Mouse (Mus musculus) CD4-positive, CD25-positive, alpha-beta regulatory T cell, adult 2 months (primary cell): ENCODE data around the gene Shisal1.

Experiments
- DNase-seq: peaks from one replicate; pipeline ENCODE4 v3.0.0-alpha.2; 2012; ENCODE audit warnings: low read depth, low spot score

The Shisal1 gene

GRCm38 (mm10) chr15:84425733-84426132, 21.2 kb downstream of the Shisal1 start:
- no peak for DNase-seq

DNA sequence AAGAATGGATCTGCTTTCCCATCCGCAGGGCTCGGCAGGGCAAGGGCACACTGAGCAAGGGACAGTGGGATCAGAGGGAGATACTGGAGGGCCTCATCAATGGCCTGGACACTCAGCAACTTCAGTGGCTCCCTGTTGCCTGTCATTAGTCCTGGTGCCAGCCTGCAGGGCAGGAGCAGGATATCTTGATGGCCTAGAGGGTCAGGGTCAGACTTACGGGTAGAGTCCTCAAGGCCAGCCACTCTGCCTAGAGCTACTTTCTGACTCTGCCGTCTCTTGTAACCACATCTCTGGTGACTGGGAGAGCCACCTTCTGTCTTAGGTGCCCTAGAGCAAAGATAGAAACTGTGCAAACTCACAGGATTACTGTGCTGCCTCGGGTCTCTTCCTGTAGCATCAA, 23.1 kb downstream of the Shisal1 start:
- no peak for DNase-seq

- DNase-seq, result no peak
Observed at GRCm38 (mm10) chr15:84418266-84418610, 28.7 kb downstream of the Shisal1 start.

DNA sequence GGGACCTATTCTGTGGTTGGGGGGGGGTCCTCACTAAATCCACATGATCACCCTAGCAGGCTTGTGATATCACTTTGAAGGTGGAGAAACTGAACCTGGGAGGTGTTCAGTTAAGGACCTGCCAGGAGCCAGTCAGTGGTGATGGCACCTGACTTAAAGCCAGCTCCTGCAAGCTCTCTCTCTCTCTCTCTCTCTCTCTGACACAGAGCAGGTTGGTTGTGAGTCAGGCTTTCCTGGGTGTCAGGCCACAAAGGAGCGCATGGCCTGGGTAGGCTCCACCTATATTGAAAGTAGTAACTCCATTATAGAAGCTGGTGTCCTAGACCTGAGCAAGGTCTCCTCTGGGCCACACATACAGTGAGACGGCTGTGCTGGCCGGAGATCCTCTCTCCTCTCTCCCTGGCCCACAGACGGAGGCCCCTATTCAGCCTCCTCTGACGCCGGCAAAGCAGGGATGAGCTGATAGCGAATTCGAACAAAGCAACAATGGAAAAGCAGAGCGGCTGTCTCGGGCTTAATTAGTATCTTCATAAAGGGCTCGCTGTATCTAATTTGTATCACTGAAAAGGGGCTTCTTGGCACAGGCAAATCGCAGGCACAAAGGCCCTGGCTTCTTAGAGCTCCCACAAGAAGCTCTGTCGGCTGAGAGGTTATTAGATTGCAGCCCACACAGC, 29.2 kb downstream of the Shisal1 start:
- DNase-seq, result no peak

DNA sequence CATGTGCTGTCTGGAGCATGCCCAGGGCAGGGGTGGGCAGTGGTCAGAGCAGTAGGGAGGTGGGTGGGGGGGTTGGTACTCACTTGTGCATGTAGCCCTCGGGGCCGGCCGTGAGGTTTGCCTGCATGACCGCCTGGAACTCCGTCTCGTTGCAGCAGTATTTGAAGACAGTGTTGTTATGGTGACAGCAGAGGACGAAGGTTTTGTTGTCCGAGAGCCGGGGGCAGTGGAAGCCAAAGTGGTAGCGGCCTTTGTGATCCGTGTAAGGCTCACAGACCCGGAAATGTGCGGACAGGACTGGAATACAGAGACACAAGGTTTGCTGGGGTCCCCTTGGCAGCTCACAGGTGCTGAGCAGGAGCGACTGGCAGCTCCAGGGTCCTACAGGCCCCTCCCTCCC, 29.9 kb downstream of the Shisal1 start:
- DNase-seq, result no peak

DNA sequence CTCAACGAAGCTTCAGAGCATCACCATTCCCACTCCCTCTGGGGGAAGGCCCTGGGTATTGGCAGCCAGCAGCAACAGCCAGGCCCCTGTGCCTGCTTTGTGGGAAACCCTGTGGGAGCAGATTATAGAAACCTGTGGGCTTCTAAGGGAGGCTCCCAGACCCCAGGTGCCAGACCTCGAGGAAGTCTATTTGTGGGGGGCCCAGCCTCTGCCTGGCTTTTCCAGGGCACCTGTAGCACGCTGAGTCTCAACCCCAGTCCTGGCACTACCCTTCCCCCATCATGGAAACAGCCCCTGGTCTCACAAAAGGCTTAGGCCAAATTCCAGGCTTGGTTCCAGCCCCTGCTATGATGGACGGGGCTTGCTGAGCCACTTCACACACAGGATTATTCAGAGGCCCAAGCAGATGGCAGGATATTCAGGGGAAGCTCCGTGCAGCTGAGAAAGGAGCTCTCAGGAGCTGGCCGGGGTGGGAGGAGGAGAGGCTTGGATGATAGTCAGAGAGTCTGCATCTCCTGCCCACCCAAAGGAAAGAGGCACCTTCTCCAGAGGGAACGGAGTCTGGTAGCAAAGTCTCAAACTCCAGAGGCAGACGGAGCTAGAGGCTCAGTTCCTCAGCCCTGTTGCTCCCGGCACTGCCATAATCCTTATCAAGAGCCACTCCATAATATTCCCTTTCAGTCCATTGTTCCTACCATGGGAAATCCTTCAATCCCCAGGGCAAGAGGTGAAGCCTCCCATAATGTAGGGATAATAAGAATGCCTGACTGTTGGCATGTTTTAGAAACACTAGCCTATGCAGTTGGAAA, 32.7 kb downstream of the Shisal1 start:
- DNase-seq, result no peak

DNA sequence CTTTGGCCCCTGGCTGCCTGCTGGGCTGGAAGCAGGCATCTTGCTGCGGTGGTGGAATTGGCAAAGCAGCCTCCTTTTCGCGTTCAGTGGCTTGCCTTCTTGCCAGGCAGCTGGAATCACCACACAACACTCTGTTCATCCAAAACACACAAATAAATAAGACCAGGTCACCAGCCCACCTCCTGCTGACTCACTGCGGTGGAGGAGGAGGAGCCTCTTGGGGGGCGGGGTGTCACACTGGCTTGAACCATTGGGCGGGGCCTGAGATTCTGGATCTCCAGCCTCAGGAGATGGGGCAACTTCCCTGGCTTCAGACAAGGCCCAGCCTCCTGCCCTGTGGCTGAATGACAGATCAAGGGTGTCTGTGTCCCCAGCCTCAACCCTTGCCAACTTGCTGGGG, 34.5 kb downstream of the Shisal1 start:
- DNase-seq, result no peak

- no peak for DNase-seq
Observed at GRCm38 (mm10) chr15:84410052-84410451, 36.8 kb downstream of the Shisal1 start.

DNA sequence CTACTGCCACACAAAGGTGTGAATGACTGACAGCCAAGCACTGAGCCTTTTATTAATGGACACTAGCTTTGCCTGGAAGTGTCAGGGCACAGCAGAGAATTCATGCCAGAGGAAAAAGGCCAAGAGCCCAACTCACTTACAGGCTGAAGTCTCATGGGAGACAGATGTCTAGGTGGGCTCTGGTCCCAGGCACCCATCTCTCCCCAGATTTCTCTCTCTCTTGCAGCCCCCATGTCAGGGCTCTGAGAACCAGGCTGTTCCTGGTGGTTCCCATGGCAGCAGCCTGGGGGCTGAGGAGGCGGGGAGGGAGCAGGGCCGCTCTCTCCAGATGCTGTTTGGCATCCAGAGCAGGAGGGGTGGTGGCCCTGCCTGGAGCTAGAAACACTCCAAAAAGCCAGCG, 38.3 kb downstream of the Shisal1 start:
- no peak for DNase-seq

DNA sequence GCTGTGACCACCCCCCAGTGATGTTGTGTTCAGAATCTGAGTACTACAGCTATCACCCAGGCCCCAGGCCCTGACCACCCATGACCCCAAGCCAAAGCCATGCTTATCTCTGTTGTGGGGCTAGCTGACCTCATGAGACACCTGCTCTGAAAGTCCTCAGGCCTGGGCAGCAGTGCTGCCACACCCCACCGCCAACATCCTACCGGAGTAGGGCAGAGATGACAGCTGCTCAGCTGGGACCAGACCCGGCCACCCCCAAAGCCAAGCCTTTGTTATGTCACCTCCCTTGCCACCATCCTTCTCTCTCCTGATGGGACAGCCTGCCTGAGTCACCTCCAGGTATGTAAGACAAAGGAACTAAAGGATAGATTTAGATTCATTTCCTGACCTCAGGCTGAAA, 41.1 kb downstream of the Shisal1 start:
- no peak for DNase-seq

DNA sequence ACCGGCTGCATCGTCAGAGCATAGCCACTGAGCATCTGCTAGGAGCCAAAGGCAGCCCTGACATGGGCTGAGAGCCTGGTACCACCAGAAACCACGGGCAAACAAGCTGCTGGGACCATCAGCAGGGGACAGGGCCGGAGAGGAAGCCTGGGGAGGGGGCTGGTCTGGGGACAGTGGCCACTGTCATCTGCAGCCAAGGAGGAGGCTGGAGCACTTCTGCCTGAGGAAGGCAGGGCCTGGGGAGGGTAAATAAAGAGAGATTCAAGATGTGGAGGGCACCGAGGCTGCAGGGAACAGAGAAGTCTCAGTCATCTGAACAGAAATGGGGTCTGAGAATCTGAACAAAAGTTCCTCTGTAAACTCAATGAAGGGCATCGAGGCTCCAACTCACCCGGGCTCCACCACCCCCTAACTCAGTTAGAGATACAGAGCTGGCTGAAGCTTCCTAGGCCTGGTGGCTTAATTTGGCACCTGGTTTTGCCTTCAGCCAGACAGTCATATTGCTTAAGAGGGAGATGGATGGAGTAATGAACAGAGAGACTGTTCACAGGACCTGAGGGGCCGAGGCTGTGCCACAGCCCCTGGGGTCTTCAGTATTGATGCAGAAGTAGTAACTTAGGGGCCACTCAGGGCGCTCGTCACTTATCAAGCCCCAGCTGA, 43.3 kb downstream of the Shisal1 start:
- DNase-seq, result no peak

- DNase-seq, result no peak
Observed at GRCm38 (mm10) chr15:84398617-84399016, 48.3 kb downstream of the Shisal1 start.

DNA sequence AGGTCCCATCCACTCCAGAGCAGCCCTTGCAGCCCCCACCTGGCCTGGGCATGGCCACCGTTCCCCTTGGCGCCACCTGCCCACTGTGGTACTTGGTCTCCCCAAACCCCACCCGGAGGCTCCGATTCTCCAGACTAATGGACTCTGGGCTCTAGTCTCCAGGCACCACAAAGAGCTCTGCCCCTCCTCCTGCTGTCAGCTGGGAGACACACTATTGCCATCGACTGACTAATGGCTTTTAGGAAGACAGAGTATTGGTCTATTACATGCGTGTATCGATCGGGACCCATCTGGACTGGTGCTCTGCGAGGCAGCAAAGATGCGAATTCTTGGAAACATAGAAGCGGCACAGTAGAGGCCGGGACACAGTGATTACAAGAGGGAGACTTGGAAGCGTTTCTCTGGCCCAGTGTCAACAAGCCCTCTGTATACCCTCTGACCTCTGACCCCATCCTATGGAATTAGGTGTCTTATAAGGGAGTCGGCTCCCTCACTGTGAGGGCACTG, 49.2 kb downstream of the Shisal1 start:
- DNase-seq, result no peak

GRCm38 (mm10) chr15:84395341-84396067, 51.4 kb downstream of the Shisal1 start:
- no peak for DNase-seq

- peak; percentile 14 for DNase-seq
Observed at GRCm38 (mm10) chr15:84393341-84393740, 53.6 kb downstream of the Shisal1 start.

- no peak for DNase-seq
Observed at GRCm38 (mm10) chr15:84392840-84393239, 54.1 kb downstream of the Shisal1 start.

- DNase-seq, result no peak
Observed at GRCm38 (mm10) chr15:84392131-84392530, 54.8 kb downstream of the Shisal1 start.

GRCm38 (mm10) chr15:84388698-84389131, 58.2 kb downstream of the Shisal1 start:
- DNase-seq, result peak; percentile 49

- no peak for DNase-seq
Observed at GRCm38 (mm10) chr15:84385995-84386565, 60.8 kb downstream of the Shisal1 start.

DNA sequence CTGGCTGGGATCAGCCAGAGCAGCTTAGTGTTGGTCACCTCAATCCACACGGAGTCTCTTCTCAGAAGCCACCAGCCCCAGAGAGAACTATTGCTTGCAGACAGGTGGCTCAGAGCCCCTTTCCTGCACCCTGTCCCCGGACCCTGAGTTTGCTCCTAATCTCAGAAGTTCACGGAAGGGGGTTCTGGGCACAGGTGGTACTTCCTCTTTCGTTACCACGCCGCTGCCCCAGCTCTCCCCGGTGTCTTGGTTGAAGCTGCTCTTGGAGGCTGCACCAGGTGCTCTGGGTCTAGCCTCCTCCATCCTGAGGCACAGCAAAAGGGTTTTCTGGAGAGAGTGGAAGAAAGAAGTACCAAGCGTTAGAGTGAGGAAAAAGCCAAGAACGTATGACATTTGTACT, 62.8 kb downstream of the Shisal1 start:
- DNase-seq, result no peak

- no peak for DNase-seq
Observed at GRCm38 (mm10) chr15:84380181-84380580, 66.7 kb downstream of the Shisal1 start.
